Mouse (Mus musculus) gastrocnemius, postnatal 36 days (tissue): ENCODE data around the gene Oasl2. TPM values are rescaled to one million over a fixed set of nuclear protein-coding genes. Genes with fewer than 3 reads are reported as not detected.
A peak's percentile ranks its signal among the peaks of the same experiment; 100 is the strongest.
"Not testable (repeated sequence)": the region's sequence is repeated elsewhere in the genome, so short reads cannot be mapped to it uniquely, and the experiment has no call there.

ENCODE experiments used
- DNase-seq, 2 experiments: peaks; one replicate each; pipeline ENCODE4 v3.0.0; 2022
- intact Hi-C: fragments of 180-260 bp; cut with DNase I; formaldehyde crosslinking; loops from one replicate; pipeline ENCODE4 v1.15.1; 2025
- long read RNA-seq, 2 experiments: library from polyadenylated mRNA; stranded (forward); transcript quantifications; one replicate each; pipeline ENCODE4 v2.0.0; 2021
- total RNA-seq, 2 experiments: library from RNA; stranded (reverse); gene quantifications; 2 replicates each; pipeline ENCODE4 v1.2.3; 2021

Gene Oasl2
- total RNA-seq: 1 to 10 TPM; 1.2 to 2.7 TPM
- long read RNA-seq, experiment 1, partial matches to known transcripts: 0 of 1 reads
- long read RNA-seq, experiment 1, other reads (novel, unspliced or antisense): 0 of 1 reads
- long read RNA-seq, experiment 2: 0 reads

DNA sequence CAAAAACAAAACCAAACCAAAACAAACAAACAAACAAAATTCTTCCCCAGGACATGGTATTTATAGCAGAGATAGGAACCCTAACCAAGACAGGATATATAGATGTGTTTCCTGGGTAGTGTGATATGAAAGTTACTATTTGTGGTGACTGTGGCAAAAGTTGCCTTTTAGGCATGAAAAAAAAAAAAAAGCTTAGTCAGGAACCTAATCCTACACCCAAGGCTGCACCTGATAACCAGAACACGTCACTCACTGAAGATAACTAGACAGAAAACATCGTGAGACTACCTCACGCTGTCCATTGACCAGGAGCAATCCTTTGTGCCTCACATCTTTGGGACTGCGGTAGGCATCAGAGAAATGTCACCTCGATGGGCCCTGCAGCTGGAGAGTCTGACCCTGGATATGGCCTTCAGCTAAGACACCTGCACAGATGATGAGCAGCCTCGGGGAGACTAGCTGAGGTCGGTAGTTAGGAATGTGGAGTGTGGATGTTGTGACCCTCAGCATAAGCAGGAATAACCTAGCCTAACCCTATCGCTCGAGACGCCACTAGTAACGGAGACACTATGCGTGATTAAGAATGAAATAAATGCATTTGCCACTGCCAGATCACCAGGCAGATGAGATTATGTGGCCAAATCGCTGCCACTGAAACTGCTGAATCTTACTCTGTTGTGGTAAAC, at the start of gene Oasl2:
Oasl2 (plus strand) TSS at position 249 of the 686 bp plus-strand sequence.
- intact Hi-C loops: no loop called here
- DNase-seq: peak in 1 of 2 experiments; percentile 24

DNA sequence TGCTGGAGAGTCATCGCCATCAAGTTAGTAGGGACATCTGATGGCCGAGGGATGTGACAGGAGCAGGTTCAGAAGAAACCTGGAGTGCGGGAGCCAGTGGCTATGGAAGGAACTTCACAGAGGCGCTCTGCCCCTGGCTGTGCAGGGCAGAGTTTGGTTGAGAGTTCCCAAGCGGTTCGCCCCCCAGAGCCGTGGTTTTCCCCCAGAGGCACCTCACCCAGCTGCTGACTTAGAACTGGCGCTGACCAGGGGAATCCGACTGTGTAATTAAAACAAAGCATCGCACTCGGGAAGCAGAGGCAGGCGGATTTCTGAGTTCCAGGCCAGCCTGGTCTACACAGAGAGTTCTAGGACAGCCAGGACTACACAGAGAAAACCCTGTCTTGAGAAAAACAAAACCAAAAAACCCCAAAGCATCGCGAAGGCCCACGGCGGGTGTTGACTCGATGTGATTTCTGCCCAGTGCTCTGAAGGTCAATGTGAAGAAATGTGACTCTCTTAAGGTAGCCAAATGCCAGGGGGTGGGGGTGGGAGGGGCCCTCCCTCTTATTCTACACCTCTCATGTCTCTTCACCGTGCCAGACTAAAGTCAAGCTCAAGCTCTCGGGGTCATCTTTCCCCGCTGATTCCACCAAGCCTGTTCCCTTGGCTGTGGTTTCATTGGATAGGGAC, 45.0 kb upstream of the Oasl2 start:
- intact Hi-C loops: no loop called here
- DNase-seq: no peak

DNA sequence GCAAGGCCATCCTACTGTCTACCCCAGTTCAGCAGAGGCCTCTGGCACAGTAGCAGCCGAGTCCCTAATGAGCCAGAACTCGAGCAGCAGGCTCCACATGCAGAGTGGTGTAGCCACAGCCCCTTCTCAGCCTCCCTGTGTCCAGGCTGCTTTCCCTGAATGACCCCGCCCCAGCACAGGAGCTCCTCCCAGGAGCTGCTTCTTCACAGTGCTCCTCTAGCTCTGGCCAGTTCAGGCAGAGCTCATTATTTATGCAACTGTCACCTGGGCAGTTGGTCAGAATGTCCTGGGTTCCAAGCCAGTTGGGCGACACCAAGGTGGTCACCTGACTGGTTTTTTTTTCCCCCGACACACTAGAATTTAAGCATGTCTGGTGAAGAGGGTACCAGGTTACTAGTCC, 43.4 kb upstream of the Oasl2 start, which contains the start of gene 4930519G04Rik:
4930519G04Rik (plus strand) TSS at position 301 of the 400 bp plus-strand sequence.
- intact Hi-C loops: not testable (repeated sequence)

DNA sequence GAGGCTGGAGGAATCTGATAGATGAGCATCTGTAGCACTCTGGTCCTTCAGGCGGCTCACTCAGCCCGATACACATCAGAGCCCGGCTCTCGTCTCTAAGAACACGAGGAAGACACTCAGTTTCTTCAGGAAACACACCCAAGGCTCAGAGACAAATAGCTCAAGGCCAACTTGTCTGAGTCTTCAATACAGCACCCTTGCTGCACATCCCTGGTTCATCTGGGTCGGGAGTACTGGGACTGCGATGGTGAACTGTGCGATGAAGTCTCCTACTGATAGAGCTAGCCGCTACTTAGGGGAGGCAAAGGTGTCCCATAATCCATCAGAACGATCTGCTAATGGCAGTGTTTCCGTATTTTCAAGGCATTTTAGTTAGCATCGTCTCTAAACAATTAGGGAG, 38.2 kb upstream of the Oasl2 start, which contains the start of gene Gm9936:
Gm9936 (minus strand) TSS at position 101 of the 400 bp plus-strand sequence.
- DNase-seq: peak in 1 of 2 experiments; percentile 7
- intact Hi-C loops: no loop called here

More for the DNA sequence above, 43.4 kb upstream of the Oasl2 start, which contains the start of gene 4930519G04Rik:
- DNase-seq: not testable (repeated sequence)

DNA sequence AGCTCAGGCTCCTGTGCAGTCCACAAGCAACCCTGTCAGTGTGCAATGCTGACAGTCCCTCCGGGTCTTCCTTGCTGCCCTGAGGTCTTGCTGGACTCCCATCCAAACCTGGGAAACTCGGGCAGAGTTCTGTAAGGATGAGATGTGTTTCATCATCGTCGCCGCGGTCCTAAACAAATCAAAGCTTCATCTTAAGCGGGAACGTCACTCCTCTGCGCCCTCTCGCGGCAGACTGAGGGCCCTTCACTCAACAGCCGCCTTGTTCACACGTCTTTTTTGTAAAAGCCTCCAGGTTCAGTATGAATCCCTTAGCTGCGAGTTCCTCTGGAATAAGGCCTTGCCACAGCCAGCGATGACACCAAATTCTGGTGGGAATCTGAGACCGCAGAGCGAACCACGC, 37.5 kb upstream of the Oasl2 start:
- intact Hi-C loops: no loop called here
- peak; percentile 55 to 61 for DNase-seq

DNA sequence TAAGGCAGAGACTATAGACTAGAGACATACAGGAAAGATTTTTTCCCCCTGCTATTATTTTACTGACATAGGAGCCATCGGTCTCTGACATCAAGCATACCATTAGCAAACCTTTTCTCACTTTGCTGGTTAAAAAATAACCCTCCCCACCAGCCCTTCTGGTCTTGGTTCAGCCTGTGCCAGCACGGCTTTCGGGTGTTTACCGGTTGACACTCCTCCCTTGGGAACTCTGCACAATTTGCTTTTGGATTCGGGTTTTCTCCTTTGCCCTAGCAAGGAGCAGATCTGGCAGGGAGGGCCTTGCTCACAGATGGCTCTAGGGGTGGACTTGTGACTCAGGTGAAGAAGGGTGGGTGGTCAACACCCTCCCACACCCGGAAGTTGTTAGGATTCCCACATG, 35.0 kb upstream of the Oasl2 start:
- intact Hi-C loops: no loop called here
- DNase-seq: no peak

DNA sequence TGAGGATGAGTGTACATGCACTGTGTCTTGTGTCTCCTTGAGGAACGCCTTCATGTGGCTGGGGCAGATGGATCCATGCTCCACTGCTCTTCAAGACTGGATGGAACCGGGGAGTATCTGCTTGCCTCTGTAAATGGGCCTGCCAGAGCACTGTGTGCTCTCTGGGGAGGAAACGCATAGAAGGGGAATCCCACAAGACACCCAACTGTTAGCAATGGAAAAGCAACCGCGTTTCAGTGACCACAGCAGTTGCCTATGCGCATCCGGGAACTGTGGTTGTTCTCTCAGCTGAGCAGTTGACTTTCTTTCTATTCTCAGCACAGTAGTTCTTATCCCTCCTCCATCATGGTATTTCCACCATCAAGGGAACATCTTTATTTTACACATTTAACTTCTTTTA, 31.9 kb upstream of the Oasl2 start:
- intact Hi-C loops: no loop called here
- no peak for DNase-seq

DNA sequence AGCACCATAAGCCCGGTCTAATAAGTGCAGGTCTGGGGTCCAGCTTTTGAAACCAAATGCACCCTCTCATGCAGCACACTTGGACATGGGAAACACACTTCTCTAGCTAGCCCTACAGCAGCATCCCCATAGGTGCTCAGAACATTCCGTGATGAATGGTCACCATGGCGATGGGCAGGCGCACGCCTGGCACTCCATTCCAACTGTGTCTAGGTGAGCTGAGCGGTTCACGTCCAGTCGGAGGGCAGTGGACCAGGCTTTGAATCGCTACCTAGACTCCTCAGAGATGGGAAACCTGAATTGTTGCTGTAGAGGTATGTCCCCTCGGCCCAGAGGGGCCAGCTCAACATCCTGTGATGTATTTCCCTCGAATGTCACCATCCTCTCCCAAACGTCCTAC, 31.5 kb upstream of the Oasl2 start:
- intact Hi-C loops: no loop called here
- DNase-seq: no peak

DNA sequence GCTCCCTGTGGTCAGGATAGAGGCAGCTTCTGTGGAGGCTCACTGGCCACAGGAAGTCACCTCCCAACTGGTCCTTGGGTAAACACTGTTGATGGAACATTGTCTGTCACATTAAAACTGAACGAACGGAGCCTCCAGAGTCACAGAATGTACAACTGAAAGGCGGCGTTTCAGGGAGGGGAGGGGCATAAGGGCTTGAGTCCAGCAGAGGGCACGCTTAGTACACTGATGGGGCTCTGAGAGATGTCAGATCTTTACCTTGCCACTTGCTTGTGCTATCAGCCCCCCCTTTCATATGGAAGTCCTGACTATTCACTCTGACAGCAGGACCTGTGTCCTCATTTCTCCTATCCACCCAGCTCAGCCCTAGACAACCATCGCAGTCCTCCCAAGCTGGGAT, 20.9 kb upstream of the Oasl2 start:
- intact Hi-C loops: no loop called here
- DNase-seq: no peak

DNA sequence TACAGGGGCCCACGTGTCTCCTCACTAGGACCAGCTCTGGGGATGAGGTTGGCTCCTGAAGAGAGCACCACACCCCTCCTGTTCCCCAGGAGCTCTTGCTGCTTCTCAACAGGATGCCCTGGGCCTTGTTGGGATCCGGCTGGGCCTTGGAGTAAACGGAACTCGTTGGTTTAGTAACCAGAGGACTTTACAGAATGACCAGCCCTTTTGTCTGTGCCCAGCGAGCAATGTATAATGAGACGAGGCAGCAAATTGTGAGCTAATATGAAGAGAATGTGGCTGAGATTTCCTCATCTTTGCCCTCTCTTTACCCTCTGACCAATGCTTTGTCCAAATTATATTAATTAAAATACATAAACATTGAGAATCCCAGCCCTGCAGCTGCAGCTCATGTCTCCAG, 20.4 kb upstream of the Oasl2 start:
- no peak for DNase-seq
- intact Hi-C loops: no loop called here

DNA sequence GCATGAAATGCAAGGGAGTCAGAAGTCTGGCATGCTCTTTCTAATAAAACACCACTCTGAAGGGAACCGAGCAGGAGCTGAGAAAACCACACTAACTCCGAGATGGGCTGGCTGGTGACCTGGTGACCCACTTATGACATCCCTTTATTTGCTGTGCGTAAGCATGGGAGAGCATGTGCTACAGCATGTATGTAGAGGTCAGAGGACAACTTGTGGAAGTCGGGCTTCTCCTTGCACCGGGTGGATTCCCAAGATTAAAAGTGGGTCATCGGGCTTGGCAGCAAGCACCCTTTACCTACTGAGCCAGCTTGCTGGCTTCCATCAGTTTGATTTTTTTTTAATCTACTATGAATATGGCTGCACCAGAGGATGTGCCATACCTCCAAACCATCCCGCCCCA, 19.2 kb upstream of the Oasl2 start:
- intact Hi-C loops: no loop called here
- DNase-seq: no peak

DNA sequence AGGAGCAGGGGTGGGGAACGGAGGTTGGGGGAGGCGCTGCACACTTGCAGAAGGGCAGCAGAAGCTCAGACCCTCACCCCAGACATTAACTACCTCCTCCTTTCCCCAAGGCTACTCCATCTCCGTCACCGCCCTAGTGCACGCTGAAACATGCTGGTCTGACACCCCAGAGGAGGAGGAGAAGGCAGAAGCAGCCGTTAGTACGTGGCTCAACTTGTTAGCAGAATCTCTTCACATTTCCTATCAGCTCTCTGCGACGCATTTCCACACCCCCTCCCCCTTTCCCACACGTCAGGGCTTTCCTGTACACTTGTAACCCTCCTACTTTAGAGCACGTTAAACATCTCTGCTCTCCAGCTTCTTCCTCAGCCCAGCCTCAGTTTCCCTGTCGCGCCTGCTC, 17.3 kb upstream of the Oasl2 start:
- intact Hi-C loops: no loop called here
- no peak for DNase-seq

DNA sequence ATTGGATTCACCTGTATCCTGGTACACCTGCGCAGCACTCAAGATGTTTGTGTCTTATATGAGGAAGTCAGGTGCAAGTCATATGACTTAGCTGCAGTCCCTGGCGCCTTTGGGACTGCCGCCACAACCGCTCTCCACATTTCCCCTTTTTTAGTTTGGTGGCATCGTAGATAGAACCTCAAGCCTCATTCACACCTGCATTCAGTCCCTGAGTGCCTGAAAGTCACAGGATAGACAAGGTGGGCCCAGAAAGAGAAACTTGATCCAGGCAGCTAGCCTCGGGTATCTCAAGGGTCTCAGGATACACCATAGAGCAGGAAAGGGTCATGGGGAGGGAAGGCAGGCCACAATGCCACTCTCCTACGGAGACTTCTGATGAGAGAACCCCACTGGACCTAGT, 14.4 kb upstream of the Oasl2 start:
- intact Hi-C loops, DNase-seq: not testable (repeated sequence)

DNA sequence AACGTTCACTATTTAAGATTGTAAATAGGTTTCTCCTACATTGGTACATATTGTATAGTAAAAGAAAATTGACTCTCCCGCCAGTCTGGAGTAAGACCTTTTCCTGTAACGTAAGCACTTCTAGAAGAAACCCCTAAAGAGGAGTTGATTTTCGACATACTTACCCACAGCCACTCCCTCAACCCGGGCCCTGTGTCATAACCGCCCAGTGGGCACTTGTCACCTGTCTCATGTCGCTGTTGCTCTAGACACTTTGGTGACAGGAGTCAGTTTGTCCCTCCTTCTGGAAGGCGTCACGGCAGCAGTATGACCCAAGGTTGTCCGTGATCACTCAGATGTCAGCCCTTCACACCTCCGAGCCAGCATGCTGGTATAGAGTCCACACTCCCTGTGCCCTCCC, 13.7 kb upstream of the Oasl2 start:
- DNase-seq: no peak
- intact Hi-C loops: no loop called here

DNA sequence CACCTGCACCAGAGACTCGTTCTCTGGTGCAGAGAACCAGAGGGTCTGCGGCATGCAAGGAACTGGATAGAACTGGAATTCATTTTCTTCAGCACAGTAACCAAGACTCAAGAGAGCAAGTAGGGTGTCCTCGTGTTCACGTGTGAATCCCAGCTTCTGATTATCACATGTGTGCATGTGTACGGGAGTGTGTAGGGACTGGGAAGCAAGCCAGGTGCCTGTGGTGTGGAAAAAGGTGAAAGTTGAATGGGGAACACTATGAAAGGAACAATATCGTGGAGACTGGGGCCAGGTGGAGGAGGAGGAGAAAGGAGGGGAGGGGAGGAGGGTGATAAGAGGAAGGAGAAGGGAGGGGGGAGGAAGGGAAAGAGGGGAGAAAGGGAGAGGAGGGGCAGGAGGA, 9.9 kb upstream of the Oasl2 start:
- no peak for DNase-seq
- intact Hi-C loops: no loop called here

DNA sequence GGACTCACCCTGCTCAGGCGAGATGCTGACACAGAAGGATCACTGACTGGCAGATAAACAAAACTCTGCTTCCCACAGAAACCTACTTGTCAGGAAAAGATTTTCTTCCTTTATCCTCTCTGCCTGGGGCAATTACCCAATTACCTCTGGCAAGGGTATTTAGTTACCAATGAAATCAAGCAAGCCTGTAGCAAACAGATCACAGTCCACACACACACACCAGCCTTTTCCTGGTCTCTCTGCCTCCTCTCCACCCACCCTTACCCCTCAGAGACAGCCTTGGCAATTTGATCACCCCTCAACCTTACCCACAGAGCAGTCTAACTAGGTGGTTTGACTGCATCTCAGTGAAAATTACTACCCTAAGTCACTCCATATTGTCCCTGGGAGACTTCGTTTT, 7.7 kb upstream of the Oasl2 start:
- no peak for DNase-seq
- intact Hi-C loops: no loop called here

DNA sequence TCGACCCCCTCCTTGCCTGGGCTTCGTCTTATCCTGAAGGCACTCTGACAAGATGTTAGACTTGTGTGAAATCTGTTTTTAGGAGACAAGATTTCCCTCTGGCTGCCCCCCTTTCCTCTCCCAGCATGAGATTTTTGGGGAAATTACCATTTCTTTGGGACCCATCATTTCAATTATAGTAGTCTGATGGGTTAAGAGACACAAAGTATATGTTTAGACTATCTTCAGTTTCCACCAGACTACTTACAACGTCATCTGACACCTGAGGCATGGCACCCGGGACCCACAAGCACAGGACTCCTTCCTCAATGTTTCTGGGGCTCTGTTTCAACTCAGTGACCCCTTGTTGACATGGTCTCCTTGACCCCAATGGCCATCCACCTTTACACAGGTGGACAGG, 1.2 kb upstream of the Oasl2 start:
- intact Hi-C loops: no loop called here
- DNase-seq: no peak

DNA sequence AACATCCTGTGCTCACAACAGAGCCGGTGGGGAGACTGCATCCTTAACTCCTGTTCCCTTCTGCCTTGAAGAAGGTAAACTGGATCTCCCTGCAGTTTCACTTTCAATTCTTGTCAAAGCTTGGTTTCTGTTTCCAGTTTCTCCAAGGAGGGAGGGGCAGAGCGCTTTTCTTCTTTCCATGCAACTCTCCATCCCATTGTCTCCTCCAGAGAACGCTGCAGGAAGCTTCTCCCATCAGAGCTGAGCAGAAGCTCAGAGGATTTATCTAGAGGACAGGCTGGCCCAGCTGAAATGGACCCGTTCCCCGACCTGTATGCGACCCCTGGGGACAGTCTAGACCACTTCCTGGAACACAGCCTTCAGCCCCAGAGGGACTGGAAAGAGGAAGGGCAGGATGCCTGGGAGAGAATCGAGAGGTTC, 648 bp downstream of the Oasl2 start:
- DNase-seq: peak; percentile 12 to 43
- intact Hi-C loops: no loop called here

DNA sequence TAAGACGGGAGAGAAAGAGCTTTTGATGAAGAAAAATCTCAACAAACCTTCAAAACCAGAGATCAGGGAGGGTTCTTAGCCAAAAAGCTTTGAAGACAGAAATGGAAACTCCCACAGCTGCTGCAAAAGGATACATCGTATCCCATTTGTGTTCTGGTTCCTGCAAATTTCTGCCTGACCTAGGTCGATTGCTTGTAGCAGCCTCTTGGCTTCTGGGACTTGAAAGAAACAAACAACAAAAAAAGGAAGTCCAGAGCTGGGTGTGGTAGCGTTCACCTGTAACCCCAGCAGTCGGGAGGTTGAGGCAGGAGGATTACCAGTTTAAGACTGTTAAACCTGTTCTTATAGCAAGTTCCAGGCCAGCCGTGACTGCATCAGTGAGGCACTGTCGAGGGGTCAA, 2.1 kb downstream of the Oasl2 start:
- intact Hi-C loops: no loop called here
- DNase-seq: no peak

DNA sequence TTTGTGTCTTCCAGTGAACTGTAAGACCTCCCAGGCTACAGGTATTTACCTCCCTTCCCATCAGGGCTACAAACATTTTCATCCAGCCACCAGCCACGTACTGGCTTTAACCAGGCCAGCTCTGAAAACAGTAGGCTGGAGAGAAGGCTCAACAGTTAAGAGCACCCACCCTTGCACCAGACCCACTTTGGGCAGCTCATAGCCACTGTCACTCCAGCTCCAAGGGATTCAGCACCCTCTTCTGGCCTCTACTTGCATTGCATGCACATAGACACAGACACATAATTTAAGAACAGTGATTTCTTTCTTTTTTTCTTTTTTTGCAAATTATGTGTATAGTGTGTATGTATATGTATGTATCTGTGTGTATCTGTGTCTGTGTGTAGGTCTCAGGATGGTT, 5.7 kb downstream of the Oasl2 start:
- intact Hi-C loops: no loop called here

DNA sequence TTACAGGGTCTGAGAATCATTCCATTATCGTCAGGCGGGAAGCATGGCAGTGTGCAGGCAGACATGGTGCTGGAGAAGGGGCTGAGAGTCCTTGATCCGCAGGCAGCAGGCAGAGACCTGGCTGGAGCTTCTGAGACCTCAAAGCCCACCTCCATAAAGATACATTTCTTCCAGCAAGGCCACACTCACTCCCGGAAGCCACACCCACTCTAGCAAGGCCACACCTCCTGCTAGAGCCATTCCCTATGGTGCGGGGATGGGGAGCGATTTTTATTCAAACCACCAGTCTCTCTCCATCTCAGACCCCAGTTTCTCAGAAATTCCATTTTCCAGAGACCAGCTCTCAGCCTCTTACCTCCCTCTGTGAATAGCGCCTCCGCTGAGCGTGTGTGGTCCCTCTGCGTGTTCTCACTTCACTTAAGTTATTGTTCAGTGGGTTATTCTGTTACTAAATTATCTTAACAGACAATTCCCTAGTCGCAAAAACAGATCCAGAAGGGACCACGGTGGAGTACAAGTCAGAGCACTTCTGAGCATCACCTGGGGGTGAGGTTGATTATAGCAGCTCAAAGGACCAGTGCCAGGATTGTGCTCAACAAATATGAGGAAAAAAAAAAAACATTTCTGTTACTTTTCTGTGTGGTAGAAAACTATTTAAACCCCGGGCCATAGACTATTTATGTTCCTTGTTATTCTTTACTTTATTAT, 12.0 kb downstream of the Oasl2 start:
- intact Hi-C loops: no loop called here
- no peak for DNase-seq

More for the DNA sequence above, 5.7 kb downstream of the Oasl2 start:
- DNase-seq: peak in 1 of 2 experiments; percentile 18
